Mouse (Mus musculus) lung, postnatal 25 days (tissue): ENCODE results near the gene C2cd4d.
A peak's percentile ranks its signal among the peaks of the same experiment; 100 is the strongest.

Experiments
- DNase-seq: peaks from one replicate; pipeline ENCODE4 v3.0.0; 2022; ENCODE audit warnings: low spot score

C2cd4d gene

DNA sequence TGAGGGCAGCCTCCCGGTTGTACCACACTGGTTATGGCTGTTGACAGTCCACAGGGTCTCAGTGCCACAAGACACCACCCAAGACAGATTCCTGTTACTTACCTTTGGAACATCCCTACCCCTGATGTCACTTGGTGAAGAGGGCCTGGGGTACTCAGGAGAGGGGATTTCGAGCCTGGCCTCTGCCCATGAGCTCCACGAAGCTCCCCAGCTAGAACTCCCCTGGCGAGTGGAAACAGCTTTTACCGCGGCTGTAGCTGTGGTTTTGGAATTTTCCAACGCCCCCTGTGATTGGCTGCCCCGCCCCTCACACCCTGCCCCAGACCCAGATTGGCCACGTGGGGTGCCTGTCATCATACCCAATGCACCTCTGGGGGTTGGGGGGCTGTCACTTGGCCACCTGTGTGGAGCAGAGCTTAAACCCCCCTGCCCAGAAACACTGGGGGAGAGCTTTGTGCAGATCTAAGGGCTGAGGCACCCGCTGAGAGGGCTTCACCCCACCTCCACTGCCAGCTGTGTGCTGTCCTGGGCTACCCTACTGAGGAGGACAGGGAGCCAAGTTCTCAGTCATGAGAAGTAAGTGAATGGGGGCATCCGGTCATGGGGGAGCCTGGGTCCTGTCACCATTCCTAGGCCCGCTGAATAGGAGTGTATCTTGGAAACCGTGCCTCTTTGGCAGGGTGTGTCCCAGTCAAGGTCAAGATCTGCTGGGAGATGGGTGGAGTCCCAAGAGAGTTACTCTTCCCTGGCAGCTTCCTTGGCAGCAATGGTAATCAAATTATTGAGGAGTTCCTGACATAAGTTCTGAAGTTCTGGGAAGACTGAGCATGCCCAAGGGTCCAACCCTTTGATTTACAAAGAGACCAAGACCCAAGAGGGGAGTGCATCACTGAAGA, 15.0 kb downstream of the C2cd4d start:
- no peak for DNase-seq

DNA sequence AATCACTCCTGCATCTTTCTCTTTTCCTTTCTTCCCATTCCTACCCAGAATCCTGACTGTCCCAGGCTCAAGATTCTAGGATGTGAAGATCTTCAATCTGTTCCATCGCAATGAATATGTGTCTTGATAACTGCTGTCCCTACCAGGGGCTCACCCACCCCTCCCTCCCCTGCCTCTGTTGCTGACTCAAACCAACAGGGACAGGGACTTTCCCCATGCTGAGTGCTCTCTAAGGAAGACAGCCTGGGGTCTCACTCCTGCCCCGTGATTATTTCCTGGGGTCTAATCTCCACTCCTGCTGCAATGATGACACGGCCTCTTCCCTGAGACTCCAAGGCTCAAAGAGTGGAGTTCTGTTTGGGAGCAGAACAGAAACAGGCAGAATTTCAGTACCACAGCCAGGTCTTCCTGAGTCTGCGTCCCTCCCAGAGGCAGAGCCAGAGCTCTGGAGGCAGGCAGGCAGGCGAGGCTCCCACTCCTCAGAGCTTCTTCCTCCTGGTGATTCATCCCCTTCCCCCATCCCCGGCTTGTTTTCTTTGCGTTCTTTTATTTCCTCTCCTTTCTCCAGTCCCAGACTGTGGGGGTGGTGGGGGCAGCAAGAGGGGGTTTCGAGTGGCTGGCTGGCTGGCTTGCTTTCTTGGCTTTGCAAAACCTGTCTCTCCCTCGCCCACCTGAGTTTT, 17.7 kb downstream of the C2cd4d start:
- no peak for DNase-seq

DNA sequence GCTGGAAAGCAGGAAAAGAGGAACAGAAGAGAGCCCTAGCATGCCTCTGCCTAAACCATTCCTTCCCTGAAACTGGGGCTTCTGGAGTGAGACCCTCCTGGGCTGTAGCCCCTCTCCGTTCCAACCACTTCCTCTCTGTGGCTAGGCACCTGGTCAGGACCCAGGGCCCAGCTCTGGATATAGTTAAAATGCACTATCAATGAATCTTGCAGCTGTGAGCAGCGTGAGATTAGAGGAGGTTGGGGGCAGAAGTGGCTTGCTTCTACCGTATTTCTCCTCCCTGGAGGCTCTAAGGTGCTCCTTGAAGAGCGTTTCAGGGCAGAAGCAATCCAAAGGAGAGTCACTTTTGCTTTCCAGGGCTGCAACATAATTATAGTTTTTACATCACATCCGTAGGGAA, 20.1 kb downstream of the C2cd4d start:
- DNase-seq = no peak

DNA sequence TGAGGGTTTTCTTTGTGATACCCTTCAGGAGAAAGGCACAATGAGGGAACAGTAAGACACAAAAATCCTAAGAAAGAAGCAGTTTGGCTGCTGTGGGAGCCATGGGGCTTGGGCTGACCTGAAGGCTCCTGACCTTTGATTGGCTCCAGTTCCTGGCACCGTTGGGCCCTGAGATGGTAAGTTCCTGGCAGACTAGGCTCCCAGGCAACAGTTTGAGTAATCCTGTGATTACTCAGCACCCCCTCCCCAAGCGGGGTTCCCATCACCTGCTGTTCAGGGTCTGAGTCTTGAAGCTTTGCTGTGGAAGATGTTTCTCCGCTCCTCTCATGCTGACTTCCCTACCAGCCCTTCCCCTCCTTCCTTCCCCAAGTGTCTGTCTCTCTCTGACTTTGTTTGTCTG, 21.2 kb downstream of the C2cd4d start:
- no peak for DNase-seq

DNA sequence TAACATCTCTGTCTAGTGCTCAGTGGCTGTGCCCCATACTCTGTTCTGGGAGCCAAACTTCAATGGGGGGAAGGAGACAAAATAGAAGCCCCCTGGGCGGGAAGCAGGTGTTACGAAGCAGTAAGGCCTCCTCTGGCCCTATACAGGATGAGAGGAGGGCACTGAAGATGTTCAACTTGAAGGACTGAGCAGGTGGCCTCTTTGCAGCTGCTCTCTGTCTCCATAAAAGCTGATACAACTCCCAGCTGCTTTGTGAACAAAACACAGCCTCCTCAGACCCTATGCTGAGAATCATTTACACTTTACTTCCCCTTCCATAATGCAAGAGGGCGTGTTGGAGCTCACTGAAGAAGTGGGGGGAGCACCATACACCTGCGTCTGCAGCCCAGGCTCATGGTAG, 24.4 kb downstream of the C2cd4d start:
- DNase-seq = no peak

DNA sequence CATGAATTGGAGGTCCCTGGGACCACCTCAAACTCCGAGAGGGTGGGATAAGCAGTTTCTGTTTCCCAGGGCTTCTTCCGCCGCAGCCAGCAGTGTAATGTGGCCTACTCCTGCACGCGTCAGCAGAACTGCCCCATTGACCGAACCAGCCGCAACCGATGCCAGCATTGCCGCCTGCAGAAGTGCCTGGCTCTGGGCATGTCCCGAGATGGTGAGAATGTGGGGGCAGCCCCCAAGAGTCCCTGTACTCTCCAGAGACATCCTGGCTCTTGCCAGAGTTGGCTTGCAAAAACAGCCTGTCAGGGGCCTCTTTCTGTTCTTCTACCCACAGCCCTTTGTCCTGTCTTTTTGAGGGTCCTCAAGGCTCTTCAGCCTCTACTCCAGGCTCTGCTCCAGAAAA, 25.2 kb downstream of the C2cd4d start:
- DNase-seq = no peak

DNA sequence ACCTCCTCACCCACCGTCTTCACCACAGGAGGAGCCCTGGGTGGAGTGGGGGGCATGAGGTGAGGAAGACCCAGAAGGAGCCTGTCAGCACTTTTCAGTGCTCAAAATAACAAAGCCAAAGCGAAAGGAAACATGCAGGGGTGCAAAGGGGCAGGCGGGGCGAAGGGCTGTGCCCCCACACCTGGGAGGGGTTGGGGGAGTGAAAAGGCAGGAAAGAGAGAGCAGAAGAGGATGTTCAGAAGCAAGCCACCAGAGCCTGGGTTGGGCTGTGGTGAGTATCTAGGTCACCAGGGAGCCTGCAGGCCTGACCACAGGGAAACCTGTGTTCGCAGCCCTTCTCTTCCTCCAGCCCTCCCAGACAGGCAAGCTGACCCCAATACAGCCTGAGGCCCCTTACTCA, 25.8 kb downstream of the C2cd4d start:
- no peak for DNase-seq

DNA sequence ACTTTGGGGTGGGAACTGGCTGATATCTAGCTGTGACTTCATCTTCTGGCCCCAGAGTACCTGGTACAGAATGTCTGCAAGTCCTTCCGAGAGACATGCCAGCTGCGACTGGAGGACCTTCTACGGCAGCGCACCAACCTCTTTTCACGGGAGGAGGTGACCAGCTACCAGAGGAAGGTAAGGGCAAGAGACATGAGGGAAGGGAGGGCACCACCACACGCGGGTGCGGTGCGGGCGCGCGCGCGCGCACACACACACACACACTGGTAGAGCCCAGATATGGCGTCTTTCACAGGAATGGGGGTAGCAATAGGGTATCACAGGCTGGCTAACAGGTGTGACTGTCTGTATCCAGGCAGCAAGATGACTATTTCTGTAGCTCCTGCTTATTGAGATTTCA, 27.2 kb downstream of the C2cd4d start:
- DNase-seq = no peak

DNA sequence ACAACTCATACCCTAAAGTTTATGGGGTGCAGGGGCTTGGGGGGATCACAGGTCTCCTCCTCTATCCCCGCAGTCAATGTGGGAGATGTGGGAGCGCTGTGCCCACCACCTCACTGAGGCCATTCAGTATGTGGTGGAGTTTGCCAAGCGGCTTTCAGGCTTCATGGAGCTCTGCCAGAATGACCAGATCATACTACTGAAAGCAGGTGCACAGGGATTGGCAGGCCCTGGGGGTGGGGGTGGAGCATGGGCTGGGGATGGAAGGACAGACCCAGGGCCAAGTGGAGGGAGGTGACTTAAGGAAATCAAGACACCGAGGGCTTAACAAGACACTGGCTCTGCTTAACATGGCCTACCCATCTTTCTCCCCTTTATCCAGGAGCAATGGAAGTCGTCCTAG, 28.8 kb downstream of the C2cd4d start:
- DNase-seq = no peak

DNA sequence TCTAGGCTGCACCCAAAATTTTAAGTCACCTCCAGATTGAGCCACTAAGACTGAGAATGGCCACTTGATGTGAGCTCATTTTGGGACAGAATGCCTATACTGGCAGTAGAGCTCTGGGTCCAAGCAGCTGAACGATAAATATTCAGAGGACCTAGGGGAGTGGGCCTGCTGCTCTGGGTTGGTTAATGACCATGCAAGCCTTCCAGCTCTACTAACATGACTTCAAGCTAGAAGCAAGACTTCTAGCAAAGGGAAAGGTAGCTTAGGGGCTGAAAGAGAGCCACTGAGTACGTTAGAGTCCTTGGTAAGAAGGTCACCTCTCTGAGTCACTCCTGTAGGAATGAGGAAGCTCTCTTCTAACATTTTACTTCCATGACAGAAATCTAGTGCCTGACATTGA, 29.9 kb downstream of the C2cd4d start:
- DNase-seq = no peak

DNA sequence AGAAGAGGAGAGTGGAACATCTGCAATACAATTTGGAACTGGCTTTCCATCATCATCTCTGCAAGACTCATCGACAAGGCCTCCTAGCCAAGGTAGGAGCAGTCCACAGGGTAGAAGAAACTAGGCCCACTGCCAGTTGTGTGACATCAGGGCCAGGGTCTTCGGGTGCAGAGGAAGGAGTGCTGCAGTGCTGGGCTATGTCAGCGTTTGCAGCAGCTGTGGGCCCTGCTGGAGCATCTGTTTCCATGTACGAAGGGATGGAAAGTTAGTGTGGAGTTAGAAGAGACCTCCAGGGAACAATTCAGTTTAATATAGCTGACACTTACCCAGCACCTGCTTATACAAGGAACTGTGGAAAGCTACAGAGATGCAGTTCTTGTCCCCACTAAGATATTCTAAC, 30.8 kb downstream of the C2cd4d start:
- DNase-seq = no peak

DNA sequence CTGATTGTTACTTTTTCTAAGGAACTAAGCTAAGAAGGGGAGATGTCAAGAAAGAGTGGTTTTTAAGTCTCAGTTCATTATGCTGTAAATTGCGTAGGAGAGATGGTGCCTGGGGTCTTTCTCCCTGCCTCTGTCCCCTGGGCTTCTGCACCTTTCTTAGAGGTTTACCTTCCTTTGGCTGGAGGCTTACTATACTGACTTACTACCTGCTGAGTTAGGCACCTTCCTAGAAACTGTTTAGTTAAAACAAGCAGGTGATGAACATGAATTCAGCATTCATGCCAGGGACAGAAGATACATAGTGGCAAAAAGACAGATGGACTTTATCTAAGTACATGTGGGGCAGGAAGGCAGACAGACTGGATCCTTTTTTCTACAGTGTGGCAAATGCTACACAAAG, 34.1 kb downstream of the C2cd4d start:
- DNase-seq = no peak

DNA sequence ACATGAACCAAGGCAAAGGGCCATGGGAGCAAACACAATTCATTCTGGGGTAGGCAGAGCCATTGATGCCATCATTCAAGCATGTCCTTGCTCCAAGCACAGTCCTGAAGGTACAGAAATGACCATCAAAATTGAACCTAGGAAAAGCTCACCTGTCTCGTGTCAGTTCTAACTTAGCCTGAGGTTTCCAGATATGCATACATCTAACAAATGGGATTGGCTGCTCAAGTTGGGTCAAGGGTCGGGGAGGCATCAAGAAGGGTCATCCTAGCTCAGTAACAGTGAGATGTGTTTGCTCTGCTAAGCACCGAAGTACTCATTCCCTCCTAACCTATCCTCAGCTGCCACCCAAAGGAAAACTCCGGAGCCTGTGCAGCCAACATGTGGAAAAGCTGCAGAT, 34.6 kb downstream of the C2cd4d start:
- no peak for DNase-seq

DNA sequence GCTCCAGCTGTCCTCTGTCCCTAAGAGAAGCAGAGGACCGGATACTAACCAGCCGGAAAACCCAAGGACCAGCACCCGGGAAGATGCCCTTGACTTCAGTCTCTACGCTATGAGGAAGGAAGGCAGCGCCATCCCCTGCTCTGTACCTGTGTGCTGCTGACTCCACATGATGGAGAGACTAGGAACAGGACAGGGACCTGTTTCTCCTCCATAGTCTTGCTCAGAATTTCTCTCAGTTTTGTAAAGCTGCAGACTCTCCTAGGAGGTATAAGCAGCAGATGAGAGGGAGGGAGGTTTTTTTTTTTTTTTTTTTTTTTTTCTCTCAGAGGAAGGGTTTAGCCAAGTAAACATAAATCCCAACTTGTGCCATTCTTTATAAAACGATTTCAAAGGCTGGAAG, 36.0 kb downstream of the C2cd4d start, which contains the start of gene Lingo4:
Gene Lingo4, plus strand, starts transcription at position 301 of the 400 bp plus-strand sequence.
- no peak for DNase-seq

DNA sequence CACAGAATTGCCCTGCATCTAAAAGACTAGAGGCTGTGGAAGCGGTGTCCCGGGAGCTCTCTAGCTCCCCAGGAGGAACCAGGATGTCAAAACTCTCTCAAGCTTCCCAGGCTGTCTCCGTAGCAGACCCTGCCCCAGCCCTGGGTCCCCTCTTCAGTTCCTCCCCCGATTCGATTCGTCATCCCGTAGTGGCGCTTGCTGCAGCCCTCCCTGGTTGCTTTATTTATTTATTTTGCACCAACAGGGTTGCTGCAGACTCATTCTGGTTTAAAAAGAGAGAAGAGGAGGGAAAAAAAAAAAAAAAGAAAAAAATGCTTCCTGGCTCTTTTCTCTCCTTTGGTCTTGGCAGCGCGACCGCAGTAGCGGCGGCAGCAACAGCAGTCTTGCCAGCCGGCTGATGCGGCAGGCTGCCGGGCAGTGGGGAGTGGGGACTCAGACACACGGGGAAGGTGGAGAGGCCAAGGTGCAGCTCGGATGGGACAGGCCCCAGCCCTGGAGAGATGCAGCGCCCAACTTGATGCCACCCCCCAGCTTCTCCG, 36.8 kb downstream of the C2cd4d start:
- no peak for DNase-seq

DNA sequence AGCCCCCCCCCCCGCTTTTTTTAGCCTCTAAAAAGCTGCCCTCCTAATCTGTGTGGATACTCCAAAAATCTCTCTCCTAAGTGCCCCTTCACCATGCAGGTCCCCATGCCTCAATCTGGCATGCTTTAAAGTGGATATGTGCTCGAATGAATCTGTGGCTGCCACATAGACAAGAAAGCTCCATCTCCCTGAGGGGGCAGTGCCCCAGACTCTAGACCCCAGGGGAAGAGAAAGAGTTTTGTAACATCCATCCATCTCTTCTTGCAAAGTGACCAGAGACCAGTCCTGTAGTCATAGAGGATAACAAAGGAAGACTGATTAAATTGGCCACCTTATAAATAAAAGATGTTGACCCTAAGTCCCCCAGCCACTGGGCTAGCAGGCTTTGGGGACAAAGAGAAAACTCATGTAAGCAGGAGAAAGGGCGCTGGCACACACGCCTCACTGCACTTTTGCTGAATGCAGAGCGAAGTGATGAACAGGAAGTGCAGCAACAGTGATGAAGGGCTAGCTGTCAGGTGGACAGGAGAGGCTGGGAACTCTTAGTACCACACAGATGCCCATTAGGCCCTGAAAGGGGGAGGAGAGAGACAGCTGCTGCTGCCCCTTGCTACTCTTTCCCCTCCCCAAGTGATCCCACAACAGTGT, 37.5 kb downstream of the C2cd4d start:
- DNase-seq = no peak

DNA sequence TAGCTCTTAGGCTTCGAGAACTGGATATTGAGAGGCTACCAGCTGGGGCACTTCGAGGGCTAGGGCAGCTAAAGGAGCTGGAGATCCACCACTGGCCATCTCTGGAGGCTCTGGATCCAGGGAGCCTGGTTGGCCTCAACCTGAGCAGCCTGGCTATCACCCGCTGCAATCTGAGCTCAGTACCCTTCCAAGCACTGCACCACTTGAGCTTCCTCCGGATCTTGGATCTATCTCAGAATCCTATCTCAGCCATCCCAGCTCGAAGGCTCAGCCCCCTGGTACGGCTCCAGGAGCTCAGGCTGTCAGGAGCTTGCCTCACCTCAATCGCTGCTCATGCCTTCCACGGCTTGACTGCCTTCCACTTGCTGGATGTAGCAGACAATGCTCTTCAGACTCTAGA, 40.2 kb downstream of the C2cd4d start:
- no peak for DNase-seq

DNA sequence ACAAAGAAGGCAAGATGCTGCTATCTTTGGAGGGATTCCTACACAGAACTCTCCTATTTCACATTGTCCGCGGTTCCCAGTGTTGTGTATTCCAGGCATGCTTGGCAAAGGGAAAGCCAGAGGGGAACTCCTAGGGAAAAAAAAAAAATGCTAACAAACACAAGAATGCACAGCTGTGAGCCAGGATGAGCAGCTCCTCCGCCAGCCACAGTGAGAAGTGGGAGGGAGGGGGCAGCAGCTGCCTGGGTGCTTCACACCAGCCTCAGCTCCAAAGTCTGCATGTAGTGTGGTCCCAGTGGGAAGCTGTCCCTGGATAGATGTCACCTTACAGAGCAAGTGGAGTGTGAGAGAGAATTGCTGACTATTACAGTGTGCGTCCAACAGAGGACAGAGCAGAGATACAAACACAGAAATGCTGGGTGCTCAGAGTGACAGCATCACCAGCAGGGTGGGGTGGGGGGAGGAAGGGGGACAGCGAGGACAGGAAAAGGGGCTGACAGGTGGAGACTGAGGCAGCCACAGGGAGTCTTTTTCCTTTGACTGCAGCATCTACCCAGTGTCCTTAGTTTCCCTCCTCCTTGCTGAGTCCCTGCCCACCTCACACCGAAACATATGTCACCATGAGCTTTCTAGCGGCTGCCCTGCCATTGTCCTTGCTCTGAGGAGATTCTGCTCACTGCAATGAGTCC, 42.3 kb downstream of the C2cd4d start:
- DNase-seq = no peak

DNA sequence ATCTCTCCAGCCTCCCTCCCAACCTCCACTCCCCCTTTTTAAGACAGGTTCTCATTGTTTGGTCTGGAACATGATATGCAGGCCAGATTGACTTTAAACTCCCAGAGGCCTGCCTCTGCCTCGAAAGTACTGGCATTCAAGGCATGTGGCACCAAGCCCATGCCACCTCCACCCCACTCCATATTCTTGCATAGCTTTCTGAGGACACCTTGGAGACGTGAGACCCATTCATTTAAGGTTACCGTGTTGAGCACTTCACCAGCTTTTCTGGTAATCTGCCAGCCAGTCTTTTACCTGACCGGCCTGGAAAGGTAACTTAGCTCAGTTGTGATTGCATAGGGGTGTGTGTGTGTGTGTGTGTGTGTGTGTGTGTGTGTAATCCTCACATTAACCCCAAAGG, 43.3 kb downstream of the C2cd4d start:
- DNase-seq = peak; percentile 72

DNA sequence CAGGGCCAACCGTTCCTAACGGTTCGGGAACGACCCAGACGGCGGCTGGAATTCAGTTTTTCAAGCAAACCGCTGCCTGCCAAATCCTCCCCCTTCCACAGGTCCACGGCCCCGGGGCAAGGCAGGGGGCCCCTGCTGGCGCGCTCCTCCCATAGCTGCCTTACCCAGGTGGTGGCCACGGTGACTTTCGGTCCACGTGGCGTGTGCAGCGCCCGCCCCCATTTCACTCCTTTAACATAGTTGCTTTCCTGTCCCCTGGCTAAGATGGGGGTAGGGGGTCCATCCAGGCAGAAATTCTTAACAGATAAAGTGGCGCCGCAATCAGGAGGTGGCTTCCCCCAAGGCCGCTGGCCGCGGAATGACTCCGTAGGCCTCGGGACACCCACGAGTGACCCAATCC, 50.3 kb downstream of the C2cd4d start:
- no peak for DNase-seq

DNA sequence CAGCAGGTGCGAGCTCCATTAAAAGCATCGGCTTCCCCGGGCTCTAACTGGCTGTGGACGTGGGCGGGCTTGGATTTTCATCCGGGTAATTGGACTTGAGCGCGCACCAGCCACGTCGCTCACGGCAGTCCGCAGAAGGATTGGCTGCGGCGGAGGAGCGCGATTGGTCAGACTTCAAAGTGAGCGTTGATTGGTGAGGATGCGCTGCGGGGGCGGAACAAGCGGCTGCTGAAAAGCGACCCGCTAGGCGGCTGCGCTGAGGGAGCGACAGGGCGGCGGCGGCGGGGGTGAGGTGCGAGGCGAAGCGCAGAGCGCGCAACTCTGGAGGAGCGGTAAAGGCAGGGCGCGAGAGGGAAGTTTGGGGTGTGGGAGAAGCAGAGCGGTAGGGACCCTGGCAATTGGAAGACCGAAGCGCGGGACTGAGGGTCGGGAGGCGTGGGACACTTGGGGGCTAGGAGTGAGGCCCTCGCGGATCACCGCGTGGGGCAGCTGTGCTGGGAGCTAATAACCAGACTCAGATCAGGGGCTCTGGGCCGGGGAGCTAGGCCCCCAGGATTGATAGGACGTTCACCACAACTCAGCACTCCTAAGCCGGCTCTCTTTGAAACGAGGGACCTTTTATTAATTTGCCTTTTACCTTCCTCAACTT, 50.9 kb downstream of the C2cd4d start, which contains the start of gene Tdrkh:
Gene Tdrkh, plus strand, starts transcription at position 243 of the 649 bp plus-strand sequence.
- DNase-seq = peak; percentile 96
